Mouse (Mus musculus) spleen, adult 2 months (tissue): Measurements from ENCODE around the gene Olfml3.

Experiments used
- CTCF ChIP-seq: fragments of 200-500 bp; IDR thresholded peaks from 2 replicates; pipeline ENCODE4 v1.5.1; 2011; ENCODE audit warnings: mild to moderate bottlenecking, inconsistent platforms; ENCODE audit not compliant: insufficient read depth, insufficient read length, insufficient replicate concordance; ENCODE audit errors: extremely low read depth
- POLR2A ChIP-seq: fragments of 200-500 bp; IDR thresholded peaks from 2 replicates; pipeline ENCODE4 v1.6.1; 2011; ENCODE audit warnings: low read depth, low read length, inconsistent platforms

DNA sequence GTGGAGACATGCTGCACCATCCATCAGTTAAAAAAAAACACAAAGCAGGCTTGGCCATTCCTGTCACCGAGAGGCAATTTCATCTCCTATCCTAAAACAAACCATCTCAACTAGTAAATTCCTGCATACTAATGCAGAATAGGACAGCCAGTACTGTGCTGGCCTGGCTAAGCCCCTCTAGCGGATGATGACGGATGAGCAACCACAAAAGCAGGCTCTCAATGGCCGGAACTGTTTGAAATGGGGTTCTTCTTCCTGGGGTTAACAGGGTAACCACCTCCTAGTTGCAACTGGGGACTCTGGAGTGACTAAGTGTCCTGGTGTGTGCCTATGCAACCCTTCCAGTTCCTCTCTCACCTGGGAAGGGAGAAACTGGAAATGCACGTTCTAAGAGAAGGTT lies 2.5 kb upstream of the Olfml3 start:
- TF ChIP-seq POLR2A, result no peak
- no peak for TF ChIP-seq CTCF
